Mouse (Mus musculus) lung, adult 2 months (tissue): ENCODE measurements around the gene Fam98b.

Source experiments
- CTCF ChIP-seq: fragments of 200-500 bp; IDR thresholded peaks from 2 replicates; pipeline ENCODE4 v1.5.1; 2011; ENCODE audit warnings: mild to moderate bottlenecking, low read length, control low read depth; ENCODE audit not compliant: insufficient read depth
- POLR2A ChIP-seq: fragments of 200-500 bp; IDR thresholded peaks from 2 replicates; pipeline ENCODE4 v1.6.1; 2011; ENCODE audit warnings: low read depth, mild to moderate bottlenecking, control low read depth, low read length, borderline replicate concordance; ENCODE audit errors: extremely low read depth

DNA sequence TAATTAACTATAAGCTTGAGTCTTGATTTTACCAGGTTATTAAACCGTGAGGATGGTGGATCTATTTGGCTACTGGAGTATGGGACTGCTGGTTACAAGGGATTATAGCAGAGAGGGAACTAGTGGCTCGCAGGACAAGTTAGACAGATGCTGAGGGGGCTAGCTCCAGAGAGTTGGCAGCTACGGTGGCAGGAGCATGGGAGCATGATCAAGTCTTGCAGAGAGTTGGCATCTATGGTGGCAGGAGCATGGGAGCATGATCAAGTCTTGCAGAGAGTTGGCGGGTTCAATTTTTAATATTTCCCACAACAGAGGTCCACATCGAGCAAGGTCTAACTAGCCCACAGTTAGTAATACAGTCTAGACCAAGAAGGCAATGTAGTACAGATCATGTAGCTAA is 55.4 kb downstream of the Fam98b start:
- TF ChIP-seq CTCF (no peak), POLR2A (no peak)
